Mouse (Mus musculus) embryonic stem cell, embryonic (primary cell): ENCODE measurements around the gene Oxct1.

ENCODE experiments used
- CTCF ChIA-PET, 4 experiments: fragments of 300-600 bp in 2 of 4; fragments of 350-600 bp in 2 of 4; sonication (Branson Sonifier 250); formaldehyde crosslinking; loops; one replicate each; lab custom pipeline; 2022; ENCODE audit warnings: inconsistent platforms in 2 of 4; lab: Charles Lee
- POLR2A ChIA-PET, 4 experiments: fragments of 300-600 bp in 2 of 4; fragments of 350-600 bp in 2 of 4; sonication (Branson Sonifier 250); formaldehyde crosslinking; loops; one replicate each; lab custom pipeline; 2022; ENCODE audit warnings: antibody characterized with exemption in 4 of 4, inconsistent platforms in 1 of 4; lab: Charles Lee

Gene Oxct1

DNA sequence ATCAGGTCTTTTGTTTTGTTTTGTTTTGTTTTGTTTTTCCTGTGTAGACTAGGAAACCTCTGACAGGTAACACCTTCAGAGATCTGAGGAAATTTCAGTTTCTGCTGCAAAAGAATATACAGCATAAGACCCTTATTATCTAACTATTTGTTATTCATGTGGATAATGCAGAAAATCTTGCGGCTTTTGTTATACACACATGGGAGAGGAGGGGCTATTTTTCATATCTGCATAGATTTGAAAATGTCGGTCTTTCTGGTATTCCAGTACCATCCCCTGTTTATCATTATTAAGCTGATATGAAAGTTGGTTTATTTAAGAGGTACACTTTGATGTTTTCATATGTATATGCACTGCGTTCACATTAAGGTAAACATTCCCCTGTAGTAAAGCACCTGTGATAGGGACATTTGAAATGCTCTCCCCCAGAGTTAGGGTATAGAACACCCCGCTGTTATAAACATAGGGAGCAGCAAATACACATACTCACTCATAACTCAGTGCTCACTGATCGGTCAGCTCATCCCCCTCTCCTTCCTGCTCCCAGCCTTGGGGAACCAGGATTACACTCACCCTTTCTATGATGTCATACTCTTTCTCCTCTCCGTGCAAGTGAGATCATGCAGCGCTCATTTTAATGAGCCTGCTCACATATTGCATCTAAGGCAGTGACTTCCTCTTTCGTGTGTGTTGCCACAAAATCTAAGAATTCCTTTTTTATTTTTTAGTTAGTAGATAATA is 122.6 kb downstream of the Oxct1 start:
- POLR2A ChIA-PET, result interaction anchor here in 1 of 4 experiments (0.5 kb wide), 1 partner anchor 10 kb away, joined by 3 read pairs; no protein-coding TSS in a partner anchor
- CTCF ChIA-PET, result no interaction called here

DNA sequence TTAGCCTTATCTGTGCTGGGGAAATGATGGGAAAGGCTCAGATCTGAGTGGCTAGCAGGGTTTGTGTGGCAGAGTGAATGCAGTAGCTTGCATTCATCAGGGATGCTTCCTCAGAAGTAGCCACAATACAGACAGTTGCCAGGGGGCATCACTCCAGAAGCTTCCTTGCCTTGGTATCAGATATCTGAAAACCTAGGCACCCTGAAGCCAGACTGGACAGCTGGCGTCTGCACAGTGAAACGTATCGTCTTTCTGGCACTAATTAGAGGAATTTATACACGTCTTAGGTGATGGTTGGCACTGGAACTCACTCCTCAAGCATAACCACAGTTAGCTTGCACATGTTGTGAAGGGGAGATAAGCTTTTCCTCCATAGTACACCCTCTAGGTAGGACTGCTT is 128.5 kb downstream of the Oxct1 start:
- POLR2A ChIA-PET, result no interaction called here
- CTCF ChIA-PET, result no interaction called here

DNA sequence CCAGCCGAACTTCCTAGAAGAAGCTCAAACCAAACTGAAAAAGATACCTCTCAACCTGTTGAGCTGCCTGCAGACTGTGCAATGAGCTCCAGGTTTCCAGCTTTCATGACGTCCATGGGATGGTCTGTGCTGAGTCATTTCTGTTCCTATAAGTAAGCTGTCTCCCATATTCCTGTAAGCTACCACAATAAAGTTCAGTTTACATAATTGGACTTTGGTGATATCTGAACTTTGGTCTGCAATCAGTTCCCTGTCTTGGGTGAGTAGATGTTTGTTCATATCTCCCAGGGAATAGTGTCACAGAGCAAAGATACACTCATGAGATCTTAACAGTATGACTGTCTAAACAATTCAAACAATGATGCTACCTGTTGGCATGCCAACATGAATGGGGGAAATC is 141.8 kb downstream of the Oxct1 start:
- POLR2A ChIA-PET, result no interaction called here
- CTCF ChIA-PET, result no interaction called here

DNA sequence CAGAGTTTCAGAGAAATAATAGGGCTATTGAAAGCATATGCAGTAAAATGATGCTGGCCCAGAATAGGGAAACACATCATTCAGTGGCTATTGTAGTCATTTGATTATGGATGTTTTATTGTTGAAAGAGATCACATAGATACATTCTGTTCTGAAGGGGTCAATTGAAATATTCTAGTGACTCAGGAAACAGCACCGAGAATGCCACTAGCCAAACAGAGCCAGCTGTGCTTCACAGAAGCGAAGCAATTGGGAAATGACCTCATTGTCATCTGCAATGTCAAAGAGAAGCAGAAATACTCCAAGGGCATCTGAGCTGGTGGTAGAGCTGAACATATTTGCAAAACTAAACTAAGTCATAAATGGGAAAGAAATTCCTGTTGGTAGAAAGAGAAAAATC is 145.4 kb downstream of the Oxct1 start:
- ChIA-PET POLR2A (no interaction called here), CTCF (interaction anchor here in 1 of 4 experiments (0.6 kb wide), 1 partner anchor 16 kb away, joined by 6 read pairs; no protein-coding TSS in a partner anchor)

DNA sequence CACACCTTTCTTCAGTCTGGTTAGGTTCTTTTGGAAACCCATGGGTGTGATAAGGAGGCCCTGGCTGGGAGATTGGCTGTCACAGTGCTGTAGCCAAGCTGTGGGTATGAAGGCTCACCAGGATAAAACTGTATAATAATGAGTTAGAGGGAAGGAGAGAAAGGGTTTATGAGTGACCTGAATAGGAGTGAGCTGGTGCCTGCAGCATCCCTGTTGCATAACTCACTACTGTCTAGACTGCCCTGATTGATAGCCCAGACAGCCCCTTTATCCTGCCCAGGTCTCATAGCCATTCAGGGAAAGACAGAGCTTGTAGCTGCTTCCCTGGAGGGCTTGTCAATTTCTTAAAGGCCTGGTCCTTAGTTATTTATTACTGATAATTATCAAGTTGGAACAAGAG is 171.7 kb downstream of the Oxct1 start:
- CTCF ChIA-PET, result no interaction called here
- POLR2A ChIA-PET, result no interaction called here
